Mouse (Mus musculus) liver, embryonic 18 days (tissue): ENCODE results near the gene Rbm4. TPM values are rescaled to one million over a fixed set of nuclear protein-coding genes. Genes with fewer than 3 reads are reported as not detected.

Experiments used
- polyA plus RNA-seq: library from polyadenylated mRNA; depleted of rRNA; stranded (reverse); fragments of >200 nt; gene quantifications from 2 replicates; pipeline ENCODE4 v1.2.3, GENCODE M21; 2012; rRNA removed

Gene Rbm4
- polyA plus RNA-seq, result 35.7 and 37.7 TPM in 2 replicates

DNA sequence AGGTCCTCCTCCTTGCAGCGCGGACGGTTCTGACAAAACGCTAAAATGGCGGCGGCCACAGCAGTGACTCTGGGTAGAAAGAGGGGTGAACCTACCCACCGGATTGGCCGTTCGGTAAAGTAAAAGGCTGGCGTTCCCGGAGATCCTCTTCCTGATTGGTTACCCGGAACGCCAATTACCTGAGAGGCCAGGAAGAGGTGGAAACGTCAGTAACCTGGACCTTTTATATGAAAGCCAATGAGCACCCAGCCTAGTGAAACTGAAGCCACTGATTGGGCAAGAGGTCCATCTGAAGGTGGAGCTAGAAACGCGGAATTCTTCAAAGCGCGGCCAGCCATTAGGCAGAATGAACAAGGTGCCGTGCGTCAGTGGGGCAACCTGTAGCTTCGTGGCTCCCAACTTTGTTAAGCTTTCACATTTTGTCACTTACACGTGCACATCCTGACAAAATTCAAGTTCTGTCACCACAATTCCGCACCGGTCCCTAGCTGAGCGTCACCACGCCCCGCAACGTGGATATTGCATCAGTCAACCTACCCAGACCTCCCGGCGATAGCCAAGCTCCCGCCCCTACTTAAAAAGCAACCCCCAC is at the start of gene Rbm4:
TSS of gene Rbm4 (minus strand) at position 71 of the 592 bp plus-strand sequence.

DNA sequence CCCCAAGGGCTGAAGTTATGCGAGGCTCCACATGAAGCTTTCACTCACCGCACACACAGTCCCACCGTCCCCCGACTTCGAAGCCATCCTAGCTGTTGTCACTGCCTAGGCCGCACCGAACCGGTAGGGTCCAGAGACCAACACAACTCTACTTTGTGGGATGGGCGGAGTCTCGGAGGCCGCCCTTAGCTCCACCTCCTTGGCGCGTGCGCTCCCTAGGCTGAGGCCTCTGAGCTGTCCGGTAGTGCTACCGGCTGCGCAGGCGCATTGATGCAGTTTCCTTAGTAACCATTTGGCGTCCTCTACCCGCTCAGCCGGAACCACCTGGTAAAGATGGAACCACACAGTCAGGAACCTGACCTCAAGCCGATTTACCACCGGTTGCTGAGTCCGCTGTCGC is 45.4 kb upstream of the Rbm4 start, which contains the start of the genes Ccs and Ccdc87:
TSS of gene Ccs (minus strand) at position 184 of the 400 bp plus-strand sequence.
TSS of gene Ccdc87 (plus strand) at position 218 of the 400 bp plus-strand sequence.

GRCm38 (mm10) chr19:4811063-4811908 is 17.6 kb upstream of the Rbm4 start, which contains the start of the genes Gm21992 and Rbm14:
Gm21992 (minus strand) TSS chr19:4811612.
Rbm14 (minus strand) TSS chr19:4811634.

GRCm38 (mm10) chr19:4756193-4756911 is 37.3 kb downstream of the Rbm4 start, which contains the start of gene Rbm4b:
Rbm4b (plus strand) TSS chr19:4756497.

Other genes starting within 250 kb of the Rbm4 start
- 1.1 and 1.2 TPM in 2 replicates for gene Lrfn4, start 178.2 kb downstream of the Rbm4 start, polyA plus RNA-seq
- gene Rce1, start 168.3 kb downstream of the Rbm4 start, polyA plus RNA-seq, result 15.3 and 16.1 TPM in 2 replicates
- gene Gm960, start 95.2 kb downstream of the Rbm4 start, polyA plus RNA-seq, result 0.01 and 0.07 TPM in 2 replicates
- gene Sptbn2, start 82.7 kb downstream of the Rbm4 start, polyA plus RNA-seq, result 0.30 and 0.31 TPM in 2 replicates
- gene Rbm4b, start 37.4 kb downstream of the Rbm4 start, polyA plus RNA-seq, result 7.1 and 8.3 TPM in 2 replicates
- gene Gm21992, start 17.7 kb upstream of the Rbm4 start, polyA plus RNA-seq, result 14.1 and 14.8 TPM in 2 replicates
- 18.2 and 18.3 TPM in 2 replicates for gene Rbm14, start 17.7 kb upstream of the Rbm4 start, polyA plus RNA-seq
- 158 and 166 TPM in 2 replicates for gene Ccs, start 45.4 kb upstream of the Rbm4 start, polyA plus RNA-seq
- 0.01 TPM in 1 of 2 replicates, not detected in the other for gene Ccdc87, start 45.5 kb upstream of the Rbm4 start, polyA plus RNA-seq
- gene Ctsf, start 61.2 kb upstream of the Rbm4 start, polyA plus RNA-seq, result 22.9 and 23.6 TPM in 2 replicates
- gene Actn3, start 84.0 kb upstream of the Rbm4 start, polyA plus RNA-seq, result 0.06 and 0.10 TPM in 2 replicates
- gene Zdhhc24, start 84.8 kb upstream of the Rbm4 start, polyA plus RNA-seq, result 10.1 and 10.6 TPM in 2 replicates
- gene Bbs1, start 112.7 kb upstream of the Rbm4 start, polyA plus RNA-seq, result 0.52 and 0.79 TPM in 2 replicates
- gene Dpp3, start 134.4 kb upstream of the Rbm4 start, polyA plus RNA-seq, result 33.6 and 33.7 TPM in 2 replicates
- gene Peli3, start 149.2 kb upstream of the Rbm4 start, polyA plus RNA-seq, result 0.17 and 0.28 TPM in 2 replicates
- gene Mrpl11, start 168.2 kb upstream of the Rbm4 start, polyA plus RNA-seq, result 23.7 and 24.7 TPM in 2 replicates
- gene Npas4, start 196.4 kb upstream of the Rbm4 start, polyA plus RNA-seq, result 0.07 and 0.10 TPM in 2 replicates
- gene Slc29a2, start 230.0 kb upstream of the Rbm4 start, polyA plus RNA-seq, result 1.4 and 2.0 TPM in 2 replicates
- gene B4gat1, start 244.9 kb upstream of the Rbm4 start, polyA plus RNA-seq, result 6.2 and 7.5 TPM in 2 replicates
- gene AC124502.3, start 245.0 kb upstream of the Rbm4 start, polyA plus RNA-seq, result 0.26 and 0.37 TPM in 2 replicates
- gene Brms1, start 247.5 kb upstream of the Rbm4 start, polyA plus RNA-seq, result 14.8 and 15.2 TPM in 2 replicates